Mouse (Mus musculus) megakaryocyte-erythroid progenitor cell, adult 5 weeks (primary cell): ENCODE measurements around the gene Actl9. TPM values are rescaled to one million over a fixed set of nuclear protein-coding genes. Genes with fewer than 3 reads are reported as not detected.

ENCODE experiments used
- polyA plus RNA-seq: library from polyadenylated mRNA; stranded (reverse); fragments of >175 nt; gene quantifications from 2 replicates; pipeline ENCODE4 v1.2.3, GENCODE M21; 2012

The Actl9 gene
- polyA plus RNA-seq = 0.03 TPM in 1 of 2 replicates, not detected in the other

DNA sequence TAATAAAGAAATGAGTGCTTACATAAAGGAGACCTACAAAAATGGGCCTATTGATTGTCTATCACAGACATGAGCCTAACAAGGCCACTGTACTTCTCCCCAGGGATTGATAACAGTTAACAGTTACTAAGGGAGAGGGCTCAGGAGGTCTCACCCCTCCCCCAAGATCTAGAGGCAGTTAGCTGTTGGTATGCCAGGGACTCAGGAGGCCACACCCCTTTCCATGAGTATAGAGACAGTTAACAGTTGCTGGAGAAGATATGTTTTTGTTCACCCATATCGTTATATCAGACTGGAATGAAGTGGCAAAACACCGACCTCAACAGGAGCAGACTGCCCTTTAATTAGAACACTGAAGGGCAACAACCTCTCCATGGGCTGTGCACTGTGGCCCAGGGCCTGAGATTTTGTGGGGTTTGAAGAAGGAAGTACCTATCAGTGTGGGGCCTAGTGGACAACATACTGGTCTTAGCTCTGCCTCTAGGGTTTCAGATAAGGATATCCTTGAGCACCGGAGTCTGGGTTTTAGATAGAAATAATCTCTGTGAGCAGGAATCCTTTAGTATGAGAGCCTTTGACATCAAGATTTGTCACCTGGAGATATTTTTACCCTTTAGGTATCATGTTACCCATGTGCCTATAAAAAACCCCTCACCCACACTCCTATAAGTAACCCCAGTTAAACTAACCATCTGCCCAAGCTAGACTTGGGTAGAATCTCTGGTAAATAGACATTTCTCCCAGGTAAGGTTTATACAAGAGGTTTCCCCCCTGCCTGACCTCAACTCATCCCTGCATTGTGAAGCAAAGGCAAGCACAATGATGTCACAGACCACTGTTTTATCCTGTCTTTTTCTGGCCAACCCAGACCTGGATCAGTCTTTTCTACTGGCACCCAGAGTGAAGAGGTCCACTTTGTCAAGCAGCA, at the start of gene Actl9:
Actl9 (plus strand) TSS at position 878 of the 928 bp plus-strand sequence.

DNA sequence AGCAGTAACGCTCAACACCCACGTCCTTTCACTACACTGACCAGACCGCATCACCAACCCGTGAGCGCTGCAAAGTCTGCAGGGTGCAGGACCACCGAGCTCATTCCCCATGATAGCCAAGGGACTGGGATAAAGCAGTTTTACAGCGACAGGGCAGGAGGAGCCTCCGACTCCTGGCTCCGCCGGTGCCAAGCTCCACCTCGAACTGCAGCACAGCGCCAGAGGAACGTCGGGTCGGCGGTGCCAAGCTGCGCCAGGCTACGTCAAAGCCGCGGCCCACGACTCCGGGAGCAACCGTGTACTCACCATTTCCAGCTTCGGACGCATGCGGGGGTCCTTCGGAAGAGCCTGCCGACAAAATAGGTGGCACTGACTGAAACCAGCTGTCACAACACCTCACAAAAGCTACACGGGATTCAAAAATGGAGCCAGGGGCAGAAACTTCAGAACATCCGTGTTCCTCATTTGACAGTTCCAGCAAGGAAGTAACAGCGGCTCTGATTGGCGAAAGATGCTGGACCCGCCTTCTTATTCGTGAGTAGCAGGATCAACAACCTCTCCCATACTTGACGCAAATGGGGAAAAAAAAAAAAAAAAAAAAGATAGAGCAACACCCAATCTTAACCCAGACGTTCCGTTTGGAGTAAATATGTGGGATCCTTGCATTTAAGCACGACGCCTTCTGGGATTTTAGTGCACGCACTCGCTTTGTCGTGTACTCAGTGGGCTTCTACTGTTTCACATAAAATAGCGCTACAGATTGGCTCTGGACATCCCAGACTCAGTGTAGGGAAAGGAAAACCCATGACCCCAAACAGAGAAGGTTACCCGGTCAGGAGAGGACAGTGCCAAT, 38.3 kb upstream of the Actl9 start, which contains the start of gene Zfp101:
Zfp101 (minus strand) TSS at position 460 of the 853 bp plus-strand sequence.

Other genes with a start within 250 kb of the Actl9 start
- not detected in 2 replicates for gene Olfr239, start 241.6 kb upstream of the Actl9 start, polyA plus RNA-seq
- 0.02 TPM in 2 replicates for gene Olfr1564, start 211.2 kb upstream of the Actl9 start, polyA plus RNA-seq
- 0.53 and 0.62 TPM in 2 replicates for gene Zfp955a, start 177.8 kb upstream of the Actl9 start, polyA plus RNA-seq
- gene Olfr63, start 168.2 kb upstream of the Actl9 start, polyA plus RNA-seq = not detected in 2 replicates
- 0.34 and 0.60 TPM in 2 replicates for gene Zfp955b, start 143.4 kb upstream of the Actl9 start, polyA plus RNA-seq
- 0.19 and 0.39 TPM in 2 replicates for gene Zfp81, start 74.0 kb upstream of the Actl9 start, polyA plus RNA-seq
- 0.43 and 0.53 TPM in 2 replicates for gene Zfp101, start 38.3 kb upstream of the Actl9 start, polyA plus RNA-seq
- gene Adamts10, start 91.3 kb downstream of the Actl9 start, polyA plus RNA-seq = 56.2 and 68.3 TPM in 2 replicates
- gene Myo1f, start 122.8 kb downstream of the Actl9 start, polyA plus RNA-seq = 27.5 and 42.2 TPM in 2 replicates
- 130 and 136 TPM in 2 replicates for gene Zfp414, start 196.2 kb downstream of the Actl9 start, polyA plus RNA-seq
- gene Pram1, start 205.2 kb downstream of the Actl9 start, polyA plus RNA-seq = 14.0 and 31.9 TPM in 2 replicates